Mouse (Mus musculus): Measurements from ENCODE around the gene Lpp.

DNA sequence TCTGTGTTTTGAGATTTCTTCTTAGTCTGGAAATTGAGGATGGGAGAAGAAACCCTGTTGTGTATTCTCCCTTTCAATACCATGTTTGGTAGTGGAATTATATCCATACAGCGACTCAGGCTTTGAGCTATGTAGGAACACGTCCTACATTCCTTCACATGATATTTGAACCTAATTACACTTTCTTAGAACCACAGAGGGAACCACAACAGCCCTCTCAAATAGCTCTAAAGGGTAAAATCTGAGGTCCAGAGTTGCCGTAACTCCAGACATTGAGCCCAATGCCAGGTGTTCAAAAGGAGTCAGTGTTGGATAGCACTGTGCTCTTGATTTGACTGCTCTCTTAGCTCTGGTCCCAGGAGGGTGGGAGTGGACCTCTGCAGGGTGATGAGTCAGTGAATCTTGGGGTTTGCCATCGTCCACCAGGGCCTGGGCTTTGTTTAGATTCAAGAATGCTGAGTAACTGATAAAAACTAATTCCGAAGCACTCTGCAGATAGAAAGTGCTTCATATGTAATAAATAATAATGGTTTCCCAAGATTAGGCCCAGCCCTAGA, 104.9 kb downstream of the Lpp start:
- TF ChIP-seq CTCF (IDR thresholded peaks at IDR 0.05; ENCODE audit: borderline replicate concordance, insufficient read depth, low read depth, low read length) (no peak), POLR2A (IDR thresholded peaks at IDR 0.05; ENCODE audit: borderline replicate concordance, insufficient read depth, low read length) (no peak)

All from cerebellum, adult 2 months (tissue).